ENCODE assay signal across 10 mouse cellular contexts in genomic region chr5:64504507-64504906, GRCm38 (mm10).
DNase-seq lines count a peak whose midpoint lies in the region; ATAC-seq and TF ChIP-seq lines count a peak whose summit lies in the region.
"Had no signal": no experiment of that assay in that cellular context is flagged by ENCODE, and none has a peak within 500 bp of the region (broad histone marks: within the 10 kb centered on the region; RNA-seq: fewer than 3 reads in every experiment).

No protein-coding gene starts in this region.

- H3K9me3 ChIP-seq in liver, embryonic 15.5 days (replicated peaks), result no peaks in the 10 kb centered on the region

- H3K4me1 ChIP-seq in embryonic fibroblast, embryonic 13.5 days (ENCODE audit: control insufficient read depth, insufficient read depth, low read length), result peaks cover 14% of the 10 kb centered on the region
- H3K4me1 ChIP-seq in liver, embryonic 15.5 days (replicated peaks), result peaks cover 75% of the 10 kb centered on the region

- H3K27ac ChIP-seq in embryonic fibroblast, embryonic 13.5 days (ENCODE audit: insufficient read depth, low read length), result peak overlapping the region; percentile 96; the same call in 1 of the 2 replicates
- peak overlapping the region; percentile 94 for H3K27ac ChIP-seq in liver, embryonic 15.5 days (replicated peaks)

- WGBS in liver, embryonic 15.5 days (ENCODE audit: insufficient replicate concordance), result 68% methylated on average over 6 of the region's 6 CpGs

- H3K27me3 ChIP-seq in liver, embryonic 15.5 days, result no peaks in the 10 kb centered on the region

- TF ChIP-seq POLR2A in embryonic fibroblast, embryonic 13.5 days (IDR thresholded peaks at IDR 0.05; ENCODE audit: low read depth, low read length), result no peak

- H3K36me3 ChIP-seq in liver, embryonic 15.5 days (replicated peaks), result no peaks in the 10 kb centered on the region

- ATAC-seq in liver, embryonic 15.5 days (ENCODE audit: insufficient read depth), result no peak
- ATAC-seq in erythroblast, adult 5-6 weeks (replicated peaks; ENCODE audit: low FRiP score, poor library complexity, severe bottlenecking), result no peak

- H3K4me2 ChIP-seq in liver, embryonic 15.5 days, result peak overlapping the region; percentile 83

- TF ChIP-seq CTCF in embryonic fibroblast, embryonic 13.5 days (IDR thresholded peaks at IDR 0.05; ENCODE audit: borderline replicate concordance, insufficient read depth, low read length), result no peak

- peak; percentile 19 for DNase-seq in kidney, adult 9 months
- no peak for DNase-seq in kidney, adult 11 months
- peak; percentile 42 for DNase-seq in adrenal gland, postnatal 10 days
- no peak for DNase-seq in urinary bladder, postnatal 10 days (ENCODE audit: low spot score)
- DNase-seq in layer of hippocampus, adult 8-10 months (ENCODE audit: low spot score in 2 of 2), result no peak
- DNase-seq: cerebellum, adult 2 months; right cerebral cortex, postnatal 4 days had no signal

- H3K9ac ChIP-seq in liver, embryonic 15.5 days, result 0 out of 2 replicates have a peak overlapping the region, but pooled peaks have one; percentile 59

- no peak overlapping the region for H3K4me3 ChIP-seq in embryonic fibroblast, embryonic 13.5 days (ENCODE audit: insufficient read depth, low read length)
- no peak overlapping the region for H3K4me3 ChIP-seq in liver, embryonic 15.5 days (replicated peaks)

Comparison
In these comparisons a context has a peak if more than half of its experiments do, and no peak if none do; other contexts are left out.
1. DNase-seq: peak in kidney, adult 9 months (single experiment) and adrenal gland, postnatal 10 days (single experiment); none in kidney, adult 11 months (single experiment), urinary bladder, postnatal 10 days (single experiment) and layer of hippocampus, adult 8-10 months (0 of 2).